Mouse (Mus musculus) layer of hippocampus, postnatal 14 days (tissue): ENCODE measurements around the gene Nabp1. TPM values are rescaled to one million over a fixed set of nuclear protein-coding genes. Genes with fewer than 3 reads are reported as not detected.
"Not testable (repeated sequence)": the region's sequence is repeated elsewhere in the genome, so short reads cannot be mapped to it uniquely, and the experiment has no call there.

Experiments used
- DNase-seq, 2 experiments: peaks; one replicate each; pipeline ENCODE4 v3.0.0; 2021 to 2022; ENCODE audit warnings: low spot score in 2 of 2, mixed read lengths in 1 of 2
- total RNA-seq, 2 experiments: library from RNA; stranded (reverse); gene quantifications; 2 replicates each; pipeline ENCODE4 v1.2.3; 2021

The Nabp1 gene
- total RNA-seq, 2 experiments from 2014 or later = 17.4 to 24.5 TPM

GRCm38 (mm10) chr1:51493592-51494307 is 15.5 kb upstream of the Nabp1 start:
- DNase-seq = no peak

- no peak for DNase-seq
These were observed 8.1 kb upstream of the Nabp1 start for GRCm38 (mm10) chr1:51486291-51486690.

GRCm38 (mm10) chr1:51480386-51480785 is 2.2 kb upstream of the Nabp1 start:
- DNase-seq = no peak

GRCm38 (mm10) chr1:51479691-51480090 is 1.5 kb upstream of the Nabp1 start:
- no peak for DNase-seq

- DNase-seq = no peak
These were observed 753 bp upstream of the Nabp1 start for GRCm38 (mm10) chr1:51479027-51479329.

- DNase-seq = no peak
These were observed 556 bp downstream of the Nabp1 start for GRCm38 (mm10) chr1:51477656-51478081.

- no peak for DNase-seq
These were observed 1.8 kb downstream of the Nabp1 start for GRCm38 (mm10) chr1:51476405-51476804.

- no peak for DNase-seq
These were observed 10.1 kb downstream of the Nabp1 start for GRCm38 (mm10) chr1:51468077-51468476.

- DNase-seq = no peak
These were observed 11.0 kb downstream of the Nabp1 start for GRCm38 (mm10) chr1:51467181-51467580.

- peak in 1 of 2 experiments; percentile 14 for DNase-seq
These were observed 11.8 kb downstream of the Nabp1 start for GRCm38 (mm10) chr1:51466385-51466784.

GRCm38 (mm10) chr1:51465285-51465684 is 12.9 kb downstream of the Nabp1 start:
- DNase-seq = no peak

- DNase-seq = peak in 1 of 2 experiments; percentile 39
These were observed 15.2 kb downstream of the Nabp1 start for GRCm38 (mm10) chr1:51463038-51463437.

- DNase-seq = no peak
These were observed 19.3 kb downstream of the Nabp1 start for GRCm38 (mm10) chr1:51458731-51459450.

- DNase-seq = no peak
These were observed 20.1 kb downstream of the Nabp1 start for GRCm38 (mm10) chr1:51458089-51458488.

- no peak for DNase-seq
These were observed 21.0 kb downstream of the Nabp1 start for GRCm38 (mm10) chr1:51457249-51457648.

- no peak for DNase-seq
These were observed 29.4 kb downstream of the Nabp1 start for GRCm38 (mm10) chr1:51448789-51449188.

- DNase-seq = peak in 1 of 2 experiments; percentile 56
These were observed 32.3 kb downstream of the Nabp1 start for GRCm38 (mm10) chr1:51445854-51446460.

GRCm38 (mm10) chr1:51445161-51445853 is 32.9 kb downstream of the Nabp1 start:
- DNase-seq = no peak

GRCm38 (mm10) chr1:51429775-51430174 is 48.5 kb downstream of the Nabp1 start:
- DNase-seq = no peak

GRCm38 (mm10) chr1:51426298-51426697 is 51.9 kb downstream of the Nabp1 start:
- DNase-seq = no peak

- not testable (repeated sequence) for DNase-seq
These were observed 57.2 kb downstream of the Nabp1 start for GRCm38 (mm10) chr1:51421029-51421428.

GRCm38 (mm10) chr1:51418753-51419152 is 59.5 kb downstream of the Nabp1 start:
- DNase-seq = peak in 1 of 2 experiments; percentile 52
